ENCODE assay signal across 8 mouse cellular contexts in genomic region chr10:93485055-93485691, GRCm38 (mm10). TPM values are rescaled to one million over a fixed set of nuclear protein-coding genes. Genes with fewer than 3 reads are reported as not detected.
DNase-seq lines count a peak whose midpoint lies in the region; ATAC-seq lines count a peak whose summit lies in the region.

No protein-coding gene starts in this region.

- H3K36me3 ChIP-seq in embryonic facial prominence, embryonic 13.5 days, result peaks cover 49% of the 10 kb centered on the region
- H3K36me3 ChIP-seq in kidney, embryonic 16.5 days (ENCODE audit: insufficient read depth, low read length), result peaks cover 25% of the 10 kb centered on the region

- DNase-seq in adrenal gland, adult (ENCODE audit: inconsistent age in 2 of 2, low spot score in 1 of 2), result peak; percentile 25 to 58
- no peak for DNase-seq in adrenal gland, postnatal 4 days (ENCODE audit: low spot score in 2 of 2)
- DNase-seq in right cerebral cortex, postnatal 25 days, result peak; percentile 11
- no peak for DNase-seq in right cerebral cortex, postnatal 14 days
- peak; percentile 37 for DNase-seq in lung, postnatal 25 days (ENCODE audit: low spot score)
- DNase-seq in thymus, postnatal 14 days, result peak; percentile 58

- no peaks in the 10 kb centered on the region for H3K4me1 ChIP-seq in embryonic facial prominence, embryonic 13.5 days
- 0 out of 2 replicates have a peak, but pooled peaks cover 6% of the 10 kb centered on the region for H3K4me1 ChIP-seq in kidney, embryonic 16.5 days (ENCODE audit: insufficient read depth, low read length)

- H3K9ac ChIP-seq in embryonic facial prominence, embryonic 13.5 days, result no peak overlapping the region
- no peak overlapping the region for H3K9ac ChIP-seq in kidney, embryonic 16.5 days (replicated peaks; ENCODE audit: low read length)

- H3K27ac ChIP-seq in embryonic facial prominence, embryonic 13.5 days, result no peak overlapping the region
- H3K27ac ChIP-seq in kidney, embryonic 16.5 days (ENCODE audit: low read length), result no peak overlapping the region

- 0 out of 2 replicates have a peak, but pooled peaks have one; percentile 46 for ATAC-seq in embryonic facial prominence, embryonic 13.5 days (ENCODE audit: insufficient number of reproducible peaks, insufficient read depth, low FRiP score, low TSS enrichment, low read depth)
- ATAC-seq in kidney, embryonic 16.5 days (ENCODE audit: low FRiP score, low TSS enrichment), result peak; percentile 50

- no peaks in the 10 kb centered on the region for H3K9me3 ChIP-seq in embryonic facial prominence, embryonic 13.5 days
- H3K9me3 ChIP-seq in kidney, embryonic 16.5 days (ENCODE audit: low read length), result no peaks in the 10 kb centered on the region

- 74% methylated on average over 8 of the region's 8 CpGs for WGBS in embryonic facial prominence, embryonic 13.5 days
- WGBS in kidney, embryonic 16.5 days, result 88% methylated on average over 8 of the region's 8 CpGs

- H3K4me3 ChIP-seq in embryonic facial prominence, embryonic 13.5 days, result no peak overlapping the region
- no peak overlapping the region for H3K4me3 ChIP-seq in kidney, embryonic 16.5 days (ENCODE audit: low read length)

- no peak overlapping the region for H3K4me2 ChIP-seq in embryonic facial prominence, embryonic 13.5 days
- no peak overlapping the region for H3K4me2 ChIP-seq in kidney, embryonic 16.5 days (replicated peaks; ENCODE audit: low read depth, low read length)

- H3K27me3 ChIP-seq in embryonic facial prominence, embryonic 13.5 days, result no peaks in the 10 kb centered on the region
- no peaks in the 10 kb centered on the region for H3K27me3 ChIP-seq in kidney, embryonic 16.5 days (ENCODE audit: insufficient read depth, low read length)

RNA-seq across cellular contexts. Expression of gene Hal, which starts 3.4 kb away (rescaled TPM):
- 1 to 10 TPM in 1 of 2 experiments, under 1 TPM in 1; 0.17 to 5.9 TPM for total RNA-seq in adrenal gland, postnatal 4 days (2021)
- polyA plus RNA-seq in embryonic facial prominence, embryonic 13.5 days (2015; fragmentation: Nextera tagmentation; extraction: Ambion mirVana), result 0.25 and 0.44 TPM in 2 replicates
- 0.25 TPM in 1 of 2 replicates, not detected in the other for polyA plus RNA-seq in kidney, embryonic 16.5 days (2015; fragmentation: Nextera tagmentation; extraction: Ambion mirVana)

RNA-seq across cellular contexts. Expression of gene Lta4h, which starts 32.0 kb away (rescaled TPM):
- total RNA-seq in adrenal gland, postnatal 4 days (2021), result 10 to 100 TPM; 90.0 to 93.3 TPM
- polyA plus RNA-seq in embryonic facial prominence, embryonic 13.5 days (2015; fragmentation: Nextera tagmentation; extraction: Ambion mirVana), result 206 and 215 TPM in 2 replicates
- 177 and 178 TPM in 2 replicates for polyA plus RNA-seq in kidney, embryonic 16.5 days (2015; fragmentation: Nextera tagmentation; extraction: Ambion mirVana)

RNA-seq across cellular contexts. Expression of gene Amdhd1, which starts 54.7 kb away (rescaled TPM):
- 1 to 10 TPM in 1 of 2 experiments, under 1 TPM in 1; 0.36 to 4.0 TPM for total RNA-seq in adrenal gland, postnatal 4 days (2021)
- polyA plus RNA-seq in embryonic facial prominence, embryonic 13.5 days (2015; fragmentation: Nextera tagmentation; extraction: Ambion mirVana), result 0.21 and 0.48 TPM in 2 replicates
- 1.6 and 1.8 TPM in 2 replicates for polyA plus RNA-seq in kidney, embryonic 16.5 days (2015; fragmentation: Nextera tagmentation; extraction: Ambion mirVana)

RNA-seq across cellular contexts. Expression of gene Ccdc38, which starts 55.3 kb away (rescaled TPM):
- not detected for total RNA-seq in adrenal gland, postnatal 4 days (2021)
- polyA plus RNA-seq in embryonic facial prominence, embryonic 13.5 days (2015; fragmentation: Nextera tagmentation; extraction: Ambion mirVana), result 0.56 and 0.62 TPM in 2 replicates
- 0.32 and 0.35 TPM in 2 replicates for polyA plus RNA-seq in kidney, embryonic 16.5 days (2015; fragmentation: Nextera tagmentation; extraction: Ambion mirVana)

Comparison
In these comparisons a context has a peak if more than half of its experiments do, and no peak if none do; other contexts are left out.
1. DNase-seq: peak in adrenal gland, adult (2 of 2), right cerebral cortex, postnatal 25 days (single experiment), lung, postnatal 25 days (single experiment) and thymus, postnatal 14 days (single experiment); none in adrenal gland, postnatal 4 days (0 of 2) and right cerebral cortex, postnatal 14 days (single experiment).